Mouse (Mus musculus): ENCODE measurements at regions not wholly inside any gene's neighbourhood (a gene's known extent, or its start where the extent isn't known, plus 50 kb on each side); places are given as distances from the start of the nearest gene placed in this dataset.

- Histone ChIP-seq H3K4me1 (ENCODE audit: control insufficient read depth, insufficient read depth) (no peaks in the 10 kb centered on the region), H3K4me3 (ENCODE audit: low read depth, low read length) (no peak overlapping the region), H3K4me2 (ENCODE audit: low read depth, low read length) (no peak overlapping the region), H3K27me3 (ENCODE audit: control insufficient read depth, insufficient read depth, low read length) (no peaks in the 10 kb centered on the region), H3K27ac (ENCODE audit: low read depth) (no peak overlapping the region), H3K9ac (replicated peaks; ENCODE audit: low read depth, low read length) (no peak overlapping the region), H3K36me3 (replicated peaks; ENCODE audit: control insufficient read depth, insufficient read depth, low read length) (no peaks in the 10 kb centered on the region), H3K9me3 (replicated peaks; ENCODE audit: control insufficient read depth, low read length) (no peaks in the 10 kb centered on the region)
- WGBS: 67% methylated on average over 3 of the region's 3 CpGs
- TF ChIP-seq CTCF (IDR thresholded peaks at IDR 0.05; ENCODE audit: low read depth) (no peak), EP300 (IDR thresholded peaks at IDR 0.05; ENCODE audit: low read depth) (no peak)
- no peak for DNase-seq (ENCODE audit: low spot score)
- ATAC-seq (ENCODE audit: insufficient read depth, low read depth): no peak
These were observed 232.4 kb upstream of the Vrk2 start for GRCm38 (mm10) chr11:26826194-26826593.

- Histone ChIP-seq H3K27ac (ENCODE audit: low read depth) (no peak overlapping the region), H3K4me3 (ENCODE audit: low read depth, low read length) (no peak overlapping the region), H3K9ac (replicated peaks; ENCODE audit: low read depth, low read length) (no peak overlapping the region), H3K4me1 (ENCODE audit: control insufficient read depth, insufficient read depth) (no peaks in the 10 kb centered on the region), H3K4me2 (ENCODE audit: low read depth, low read length) (no peak overlapping the region), H3K9me3 (replicated peaks; ENCODE audit: control insufficient read depth, low read length) (no peaks in the 10 kb centered on the region), H3K27me3 (ENCODE audit: control insufficient read depth, insufficient read depth, low read length) (no peaks in the 10 kb centered on the region), H3K36me3 (replicated peaks; ENCODE audit: control insufficient read depth, insufficient read depth, low read length) (no peaks in the 10 kb centered on the region)
- ATAC-seq (ENCODE audit: insufficient read depth, low read depth) (no peak), DNase-seq (ENCODE audit: low spot score) (no peak)
- TF ChIP-seq EP300 (IDR thresholded peaks at IDR 0.05; ENCODE audit: low read depth) (no peak), CTCF (IDR thresholded peaks at IDR 0.05; ENCODE audit: low read depth) (no peak)
- 73% methylated on average over 8 of the region's 8 CpGs for WGBS
These were observed 230.4 kb upstream of the Vrk2 start for GRCm38 (mm10) chr11:26824080-26824727.

GRCm38 (mm10) chr11:26821091-26821490 is 227.3 kb upstream of the Vrk2 start:
- ATAC-seq (ENCODE audit: insufficient read depth, low read depth) (no peak), DNase-seq (ENCODE audit: low spot score) (no peak)
- Histone ChIP-seq H3K27ac (ENCODE audit: low read depth) (no peak overlapping the region), H3K27me3 (ENCODE audit: control insufficient read depth, insufficient read depth, low read length) (no peaks in the 10 kb centered on the region), H3K36me3 (replicated peaks; ENCODE audit: control insufficient read depth, insufficient read depth, low read length) (no peaks in the 10 kb centered on the region), H3K4me3 (ENCODE audit: low read depth, low read length) (no peak overlapping the region), H3K4me2 (ENCODE audit: low read depth, low read length) (no peak overlapping the region), H3K9me3 (replicated peaks; ENCODE audit: control insufficient read depth, low read length) (no peaks in the 10 kb centered on the region), H3K9ac (replicated peaks; ENCODE audit: low read depth, low read length) (no peak overlapping the region), H3K4me1 (ENCODE audit: control insufficient read depth, insufficient read depth) (no peaks in the 10 kb centered on the region)
- 36% methylated on average over 1 of the region's 1 CpGs for WGBS
- TF ChIP-seq CTCF (IDR thresholded peaks at IDR 0.05; ENCODE audit: low read depth) (no peak), EP300 (IDR thresholded peaks at IDR 0.05; ENCODE audit: low read depth) (no peak)

- Histone ChIP-seq H3K9ac (replicated peaks; ENCODE audit: low read depth, low read length) (no peak overlapping the region), H3K4me2 (ENCODE audit: low read depth, low read length) (no peak overlapping the region), H3K4me3 (ENCODE audit: low read depth, low read length) (no peak overlapping the region), H3K27me3 (ENCODE audit: control insufficient read depth, insufficient read depth, low read length) (no peaks in the 10 kb centered on the region), H3K36me3 (replicated peaks; ENCODE audit: control insufficient read depth, insufficient read depth, low read length) (no peaks in the 10 kb centered on the region), H3K27ac (ENCODE audit: low read depth) (no peak overlapping the region), H3K4me1 (ENCODE audit: control insufficient read depth, insufficient read depth) (no peaks in the 10 kb centered on the region), H3K9me3 (replicated peaks; ENCODE audit: control insufficient read depth, low read length) (no peaks in the 10 kb centered on the region)
- ATAC-seq (ENCODE audit: insufficient read depth, low read depth): no peak
- DNase-seq (ENCODE audit: low spot score): no peak
- TF ChIP-seq EP300 (IDR thresholded peaks at IDR 0.05; ENCODE audit: low read depth): no peak
- TF ChIP-seq CTCF (IDR thresholded peaks at IDR 0.05; ENCODE audit: low read depth): no peak
These were observed 223.5 kb upstream of the Vrk2 start for GRCm38 (mm10) chr11:26817316-26817715.

- Histone ChIP-seq H3K9ac (replicated peaks; ENCODE audit: low read depth, low read length) (no peak overlapping the region), H3K9me3 (replicated peaks; ENCODE audit: control insufficient read depth, low read length) (no peaks in the 10 kb centered on the region), H3K4me1 (ENCODE audit: control insufficient read depth, insufficient read depth) (no peaks in the 10 kb centered on the region), H3K4me3 (ENCODE audit: low read depth, low read length) (no peak overlapping the region), H3K27ac (ENCODE audit: low read depth) (no peak overlapping the region), H3K27me3 (ENCODE audit: control insufficient read depth, insufficient read depth, low read length) (no peaks in the 10 kb centered on the region), H3K36me3 (replicated peaks; ENCODE audit: control insufficient read depth, insufficient read depth, low read length) (no peaks in the 10 kb centered on the region), H3K4me2 (ENCODE audit: low read depth, low read length) (no peak overlapping the region)
- no peak for DNase-seq (ENCODE audit: low spot score)
- no peak for TF ChIP-seq CTCF (IDR thresholded peaks at IDR 0.05; ENCODE audit: low read depth)
- no peak for TF ChIP-seq EP300 (IDR thresholded peaks at IDR 0.05; ENCODE audit: low read depth)
- ATAC-seq (ENCODE audit: insufficient read depth, low read depth): no peak
- WGBS: 87% methylated on average over 8 of the region's 8 CpGs
These were observed 221.3 kb upstream of the Vrk2 start for GRCm38 (mm10) chr11:26815104-26815503.

- WGBS: 79% methylated on average over 3 of the region's 3 CpGs
- ATAC-seq (ENCODE audit: insufficient read depth, low read depth): no peak
These were observed 220.8 kb upstream of the Vrk2 start for GRCm38 (mm10) chr11:26814601-26815000.

More at GRCm38 (mm10) chr11:26814601-26815000, 220.8 kb upstream of the Vrk2 start:
- no peaks in the 10 kb centered on the region for H3K4me1 ChIP-seq (ENCODE audit: control insufficient read depth, insufficient read depth)
- TF ChIP-seq EP300 (IDR thresholded peaks at IDR 0.05; ENCODE audit: low read depth): no peak
- TF ChIP-seq CTCF (IDR thresholded peaks at IDR 0.05; ENCODE audit: low read depth): no peak
- H3K9me3 ChIP-seq (replicated peaks; ENCODE audit: control insufficient read depth, low read length): no peaks in the 10 kb centered on the region
- DNase-seq (ENCODE audit: low spot score): no peak
- no peak overlapping the region for H3K9ac ChIP-seq (replicated peaks; ENCODE audit: low read depth, low read length)
- H3K36me3 ChIP-seq (replicated peaks; ENCODE audit: control insufficient read depth, insufficient read depth, low read length): no peaks in the 10 kb centered on the region
- H3K27me3 ChIP-seq (ENCODE audit: control insufficient read depth, insufficient read depth, low read length): no peaks in the 10 kb centered on the region
- no peak overlapping the region for H3K4me2 ChIP-seq (ENCODE audit: low read depth, low read length)
- no peak overlapping the region for H3K4me3 ChIP-seq (ENCODE audit: low read depth, low read length)
- H3K27ac ChIP-seq (ENCODE audit: low read depth): no peak overlapping the region
